Mouse (Mus musculus) small intestine, adult 2 months (tissue): ENCODE results near the gene Srsf10.

Experiments
- CTCF ChIP-seq: fragments of 200-500 bp; IDR thresholded peaks from 2 replicates; pipeline ENCODE4 v1.5.1; 2012; ENCODE audit warnings: low read depth, mild to moderate bottlenecking, control low read depth, inconsistent platforms, low read length, moderate library complexity, mixed read lengths; ENCODE audit not compliant: insufficient replicate concordance, insufficient read length; ENCODE audit errors: extremely low read depth
- POLR2A ChIP-seq: fragments of 200-500 bp; IDR thresholded peaks from 2 replicates; pipeline ENCODE4 v1.6.1; 2012; ENCODE audit warnings: low read depth, mild to moderate bottlenecking, control low read depth, inconsistent platforms, low read length, moderate library complexity

- TF ChIP-seq CTCF (no peak), POLR2A (no peak)
These were observed 31.3 kb upstream of the Srsf10 start for GRCm38 (mm10) chr4:135824254-135824653.
